Mouse (Mus musculus) heart, adult 2 months (tissue): ENCODE measurements around the gene Ppp4r3a.

Experiments used
- CTCF ChIP-seq: fragments of 200-600 bp; IDR thresholded peaks from 2 replicates; pipeline ENCODE4 v1.8.1; 2022; ENCODE audit warnings: antibody characterized with exemption, mild to moderate bottlenecking, moderate library complexity
- POLR2A ChIP-seq: fragments of 200-500 bp; IDR thresholded peaks from 2 replicates; pipeline ENCODE4 v1.6.1; 2011; ENCODE audit warnings: mild to moderate bottlenecking, low read depth, low read length, control low read depth; ENCODE audit not compliant: insufficient read depth

DNA sequence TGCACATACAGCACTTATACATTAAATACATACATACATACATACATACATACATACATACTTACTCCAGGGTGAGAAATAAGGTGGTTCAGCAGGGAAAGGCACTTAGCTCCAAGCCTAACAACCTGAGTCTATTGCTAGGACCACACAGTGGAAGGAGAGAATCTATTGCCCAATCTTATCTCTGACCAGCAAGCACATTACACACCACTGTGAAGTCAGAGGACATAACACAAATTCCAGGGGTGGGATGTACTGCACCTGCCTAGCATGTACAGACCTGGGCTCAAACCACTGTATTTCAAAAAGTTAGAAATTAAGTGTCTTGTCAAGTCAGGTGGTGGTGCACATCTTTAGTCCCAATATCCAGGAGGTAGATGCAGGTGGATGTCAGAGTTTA is 5.5 kb downstream of the Ppp4r3a start:
- TF ChIP-seq POLR2A (no peak), CTCF (no peak)
